Mouse (Mus musculus) gastrocnemius, postnatal 14 days (tissue): Measurements from ENCODE around the gene Mbd3. TPM values are rescaled to one million over a fixed set of nuclear protein-coding genes. Genes with fewer than 3 reads are reported as not detected.

Experiments
- DNase-seq: peaks from one replicate; pipeline ENCODE4 v3.0.0; 2021; ENCODE audit warnings: mixed read lengths
- intact Hi-C: fragments of 180-260 bp; cut with DNase I; formaldehyde crosslinking; loops from one replicate; pipeline ENCODE4 v1.15.1; 2025; ENCODE audit warnings: low total_unique reads
- total RNA-seq, 2 experiments: library from RNA; stranded (reverse); gene quantifications; 2 replicates each; pipeline ENCODE4 v1.2.3; 2021

Gene Mbd3
- total RNA-seq, 2 experiments from 2014 or later = 81.0 to 102 TPM

DNA sequence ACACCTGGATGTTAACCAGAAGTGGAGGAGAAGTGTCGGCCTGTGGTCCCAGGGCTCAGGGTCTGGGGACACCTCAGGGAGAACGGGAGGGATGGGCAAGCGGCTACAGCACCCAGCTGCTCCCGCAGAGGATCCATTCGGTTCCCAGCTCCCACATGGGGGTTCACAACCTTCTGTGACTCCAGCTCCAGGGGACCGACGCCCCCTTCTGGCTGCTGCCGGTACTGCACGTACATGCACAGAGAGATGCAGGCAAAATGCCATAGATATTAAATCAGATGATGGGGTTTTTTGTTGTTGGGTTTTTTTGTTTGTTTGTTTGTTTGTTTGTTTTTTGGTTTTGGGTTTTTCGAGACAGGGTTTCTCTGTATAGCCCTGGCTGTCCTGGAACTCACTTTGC, 21.6 kb downstream of the Mbd3 start:
- intact Hi-C loops = no loop called here
- DNase-seq = no peak

DNA sequence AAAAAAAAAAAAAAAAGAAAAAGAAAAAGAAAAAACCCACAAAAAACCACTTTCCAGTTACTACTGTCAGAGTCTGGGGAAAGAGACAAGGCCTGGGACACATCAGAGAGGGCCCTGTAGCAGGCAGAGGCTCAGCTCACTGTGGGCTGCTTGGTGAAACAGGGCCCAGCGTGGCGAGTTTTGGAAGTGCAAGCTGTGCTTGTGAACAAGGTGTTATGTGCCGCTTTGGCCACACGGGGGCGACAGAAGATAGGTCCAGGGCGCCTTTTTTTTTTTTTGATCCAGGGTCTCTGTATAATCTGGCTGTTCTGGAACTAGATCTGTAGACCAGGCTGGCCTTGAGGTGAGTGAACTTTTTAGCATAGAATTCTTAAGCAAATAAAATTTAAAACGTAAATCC, 23.2 kb downstream of the Mbd3 start:
- peak; percentile 94 for DNase-seq
- intact Hi-C loops = no loop called here

DNA sequence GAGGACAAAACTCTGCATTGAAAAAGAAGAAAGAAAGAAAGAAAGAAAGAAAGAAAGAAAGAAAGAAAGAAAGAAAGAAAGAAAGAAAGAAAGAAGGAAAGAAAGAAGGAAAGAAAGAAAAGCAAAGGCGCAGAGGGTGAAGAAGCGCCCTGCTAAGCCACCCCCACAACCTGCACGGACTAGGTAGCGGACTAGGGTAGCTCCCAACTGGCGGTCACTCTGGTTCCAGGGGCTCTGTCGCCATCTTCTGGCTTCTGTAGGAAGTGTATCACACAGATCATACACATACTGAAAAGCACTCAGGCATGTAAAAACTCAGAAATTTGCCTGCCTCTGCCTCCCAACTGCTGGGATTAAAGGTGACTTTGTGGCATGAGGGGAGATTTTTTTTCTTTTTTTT, 25.3 kb downstream of the Mbd3 start:
- peak; percentile 66 for DNase-seq
- intact Hi-C loops = loop anchor here (2.0 kb wide), 1 partner anchor 27 kb away; no protein-coding TSS in a partner anchor

DNA sequence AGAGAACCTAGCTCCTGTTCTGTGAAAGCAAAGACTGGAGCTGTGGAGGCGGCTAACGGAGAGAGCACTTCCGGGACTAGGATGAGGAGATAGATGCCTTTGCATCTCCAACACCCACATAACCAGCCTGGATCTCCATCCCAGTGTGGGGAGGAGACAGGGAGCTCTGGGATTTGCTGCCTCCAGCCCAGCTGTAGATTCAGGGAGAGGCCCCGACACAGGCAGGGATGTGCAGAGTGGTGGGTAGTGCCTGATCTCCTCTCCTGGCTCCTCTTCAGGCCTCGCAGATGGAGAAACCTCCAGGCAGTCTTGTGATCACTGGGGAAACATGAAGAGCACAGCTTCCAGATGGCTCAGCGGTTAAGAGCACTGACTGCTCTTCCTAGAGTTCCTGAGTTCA, 26.6 kb downstream of the Mbd3 start:
- intact Hi-C loops = no loop called here
- DNase-seq = no peak

DNA sequence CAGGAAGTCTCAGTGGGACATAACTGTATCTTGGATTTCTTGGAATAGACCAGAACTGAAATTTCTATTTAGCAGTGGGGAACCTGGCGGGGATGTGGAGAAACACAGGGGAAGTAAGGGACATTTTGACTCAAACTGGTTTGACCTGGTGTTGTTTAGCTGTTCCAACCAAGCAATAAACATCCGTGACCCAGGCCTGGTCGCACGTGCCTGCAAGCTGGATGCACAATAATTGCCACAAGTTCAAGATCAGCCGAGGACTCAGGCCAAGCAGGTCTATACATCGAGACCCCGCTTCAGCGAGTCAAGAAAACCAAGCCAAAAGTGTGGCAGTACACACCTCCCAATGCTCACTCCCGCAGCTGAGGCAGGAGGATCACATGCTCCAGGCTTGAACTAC, 27.4 kb downstream of the Mbd3 start:
- intact Hi-C loops = no loop called here
- DNase-seq = no peak

DNA sequence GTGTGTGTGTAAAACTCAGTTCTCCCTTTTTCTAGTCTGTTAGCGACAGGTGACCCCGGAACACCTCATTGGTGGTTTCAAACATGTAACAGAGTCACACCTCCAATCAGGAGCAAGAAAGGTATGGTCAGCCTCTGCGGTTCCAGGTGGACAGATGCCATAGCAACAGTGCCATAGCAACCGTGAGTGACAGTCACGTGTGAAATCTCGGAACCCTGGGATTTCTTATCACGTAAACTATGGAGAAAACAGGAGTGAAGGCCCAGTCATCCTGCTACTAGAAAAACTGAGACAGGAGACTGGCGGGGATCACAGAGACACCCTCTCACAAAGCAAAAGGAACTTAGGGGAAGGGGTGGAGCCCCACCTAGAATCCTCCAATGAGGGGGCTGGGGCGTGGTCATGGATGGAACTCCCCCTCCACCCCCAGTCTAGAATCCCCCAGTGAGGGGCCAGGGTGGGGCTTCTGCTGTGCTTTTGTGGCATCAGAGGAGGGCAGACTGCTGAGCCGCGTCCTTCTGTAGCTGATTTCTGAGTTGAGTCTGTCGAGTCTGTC, 27.9 kb downstream of the Mbd3 start:
- intact Hi-C loops = no loop called here
- DNase-seq = no peak

DNA sequence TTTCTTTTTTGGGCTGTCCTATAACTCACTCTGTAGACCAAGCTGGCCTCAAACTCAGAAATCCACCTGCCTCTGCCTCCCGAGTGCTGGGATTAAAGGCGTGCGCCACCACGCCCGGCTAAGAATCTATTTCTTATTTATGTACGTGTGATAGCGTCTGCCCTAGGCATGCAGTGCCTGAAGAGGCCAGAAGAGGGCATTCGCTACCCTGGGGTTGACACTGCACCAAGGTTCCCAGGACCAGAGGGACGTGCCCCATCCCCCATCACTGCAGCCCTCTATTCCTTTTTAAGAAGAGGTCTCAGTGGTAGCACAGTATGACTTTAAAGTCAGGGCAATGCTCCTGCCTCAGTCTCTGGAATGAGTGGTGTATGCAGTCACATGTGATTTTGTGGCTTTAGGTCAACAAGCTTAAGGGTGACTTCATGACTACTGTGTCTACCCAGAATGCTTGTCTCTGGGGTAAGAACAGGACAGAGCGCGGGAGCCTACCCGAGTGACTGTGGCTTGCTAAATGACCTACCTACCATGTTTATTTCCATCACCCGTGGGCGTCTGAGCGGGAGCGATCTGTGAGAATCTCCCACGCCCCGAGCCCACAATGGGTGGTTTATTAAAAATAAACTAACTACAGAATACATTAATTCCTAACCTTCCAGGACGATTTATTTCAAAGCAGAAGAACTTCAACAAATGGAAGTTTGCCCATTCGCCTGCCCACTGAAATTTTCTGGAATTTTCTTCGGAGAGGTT, 29.2 kb downstream of the Mbd3 start:
- intact Hi-C loops = loop anchor here (10.0 kb wide), 1 partner anchor 145 kb away; no protein-coding TSS in a partner anchor
- DNase-seq = no peak

DNA sequence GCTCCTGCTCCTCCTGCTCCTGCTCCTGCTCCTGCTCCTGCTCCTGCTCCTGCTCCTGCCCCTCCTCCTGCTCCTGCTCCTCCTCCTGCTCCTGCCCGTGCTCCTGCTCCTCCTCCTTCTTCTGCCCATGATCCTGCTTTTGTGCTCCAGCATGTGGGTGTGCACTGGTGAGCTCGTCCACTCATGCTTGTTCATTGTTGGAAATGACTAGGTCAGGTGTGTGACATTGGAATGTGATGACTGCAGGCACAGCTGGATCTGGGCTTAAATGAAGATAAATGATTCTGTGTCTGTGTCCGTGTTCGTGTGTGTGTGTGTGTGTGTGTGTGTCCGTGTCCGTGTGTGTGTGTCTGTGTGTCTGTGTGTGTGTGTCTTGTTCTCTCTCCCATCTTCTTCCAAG, 31.0 kb downstream of the Mbd3 start:
- no peak for DNase-seq
- intact Hi-C loops = loop anchor here (10.0 kb wide), 1 partner anchor 146 kb away; no protein-coding TSS in a partner anchor

DNA sequence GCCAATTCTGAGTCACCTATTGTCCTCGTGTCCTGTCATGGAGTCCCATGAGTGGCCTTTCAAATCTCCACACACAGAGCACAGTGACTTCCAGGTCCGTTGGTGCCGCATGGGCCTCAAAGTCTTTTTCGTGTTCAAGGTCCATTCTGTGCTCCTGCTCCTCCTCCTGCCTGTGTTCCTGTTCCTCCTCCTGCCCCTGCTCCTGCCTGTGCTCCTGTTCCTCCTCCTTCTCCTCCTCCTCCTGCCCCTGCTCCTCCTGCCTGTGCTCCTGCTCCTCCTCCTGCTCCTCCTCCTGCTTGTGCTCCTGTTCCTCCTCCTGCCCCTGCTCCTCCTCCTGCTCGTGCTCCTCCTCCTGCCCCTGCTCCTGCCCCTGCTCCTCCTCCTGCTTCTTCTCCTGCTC, 31.4 kb downstream of the Mbd3 start:
- intact Hi-C loops = loop anchor here (10.0 kb wide), 1 partner anchor 147 kb away; no protein-coding TSS in a partner anchor
- DNase-seq = no peak

DNA sequence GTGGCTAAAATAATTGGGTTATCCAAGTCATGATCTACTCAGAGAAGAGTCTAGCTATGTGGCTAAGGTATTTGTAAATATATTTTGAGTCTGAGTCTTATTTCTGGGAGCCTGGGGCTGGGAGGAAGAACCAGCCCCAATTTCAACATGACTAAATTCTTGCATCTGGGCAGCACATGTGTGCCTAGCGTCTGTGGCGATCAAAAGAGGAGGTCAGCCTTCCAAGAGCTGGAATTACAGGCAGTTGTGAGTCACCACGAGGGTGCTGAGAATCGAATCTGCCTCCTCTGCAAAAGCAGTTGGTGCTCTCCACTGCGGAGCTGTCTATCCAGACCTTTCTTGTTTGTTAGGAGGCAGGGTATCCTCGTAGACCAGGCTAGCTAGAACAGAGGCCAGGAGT, 33.6 kb downstream of the Mbd3 start:
- intact Hi-C loops = loop anchor here (10.0 kb wide), 1 partner anchor 149 kb away; no protein-coding TSS in a partner anchor
- no peak for DNase-seq

DNA sequence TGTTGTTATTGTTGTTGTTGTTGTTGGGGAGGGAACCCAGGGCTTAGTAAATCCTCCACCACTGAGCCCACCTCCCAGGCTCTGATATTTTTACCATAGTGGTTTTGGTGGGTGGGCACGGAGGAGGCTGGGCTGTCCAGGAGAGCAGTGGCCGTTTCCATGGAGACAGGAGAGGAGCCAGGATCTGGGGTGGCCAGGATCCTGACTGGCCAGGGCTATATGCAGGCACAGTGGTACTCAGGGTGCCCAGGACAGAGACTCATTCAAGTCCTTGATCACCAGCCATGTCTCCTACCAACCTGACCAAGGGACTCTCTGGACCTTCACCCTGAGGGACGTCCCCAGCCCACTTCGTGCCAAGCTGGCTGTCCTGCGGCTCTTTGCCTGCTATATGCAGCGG, 35.6 kb downstream of the Mbd3 start:
- no peak for DNase-seq
- intact Hi-C loops = loop anchor here (10.0 kb wide), 1 partner anchor 151 kb away; no protein-coding TSS in a partner anchor

DNA sequence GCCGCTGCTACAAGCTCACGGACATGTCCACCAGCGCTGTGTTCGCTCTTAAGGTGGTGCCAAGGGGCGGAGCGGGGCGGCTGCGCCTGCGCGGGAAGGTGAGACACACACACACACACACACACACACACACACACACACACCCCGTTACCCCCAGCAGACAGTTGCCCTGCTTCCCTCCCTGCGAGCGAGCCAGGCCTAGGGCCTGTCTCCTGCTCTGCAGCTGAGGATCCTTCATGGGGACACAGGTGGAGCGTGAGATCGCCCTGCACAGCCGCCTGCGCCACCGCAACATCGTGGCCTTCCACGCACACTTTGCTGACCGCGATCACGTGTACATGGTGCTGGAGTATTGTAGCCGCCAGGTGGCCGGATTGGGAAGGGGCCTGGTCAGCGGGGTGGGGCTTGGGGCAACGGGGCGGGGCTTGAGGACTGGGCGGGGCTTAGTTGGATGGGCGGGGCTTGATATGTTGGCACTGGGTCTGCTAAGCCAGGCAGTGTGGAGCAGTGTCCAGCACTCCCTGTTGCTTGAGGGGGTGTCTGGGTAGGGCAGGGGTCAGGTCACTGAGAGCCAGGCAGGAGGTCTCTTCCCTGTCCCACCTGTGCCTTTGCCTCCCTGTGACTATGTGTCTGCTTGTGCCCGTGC, 41.2 kb downstream of the Mbd3 start:
- intact Hi-C loops = no loop called here
- no peak for DNase-seq

DNA sequence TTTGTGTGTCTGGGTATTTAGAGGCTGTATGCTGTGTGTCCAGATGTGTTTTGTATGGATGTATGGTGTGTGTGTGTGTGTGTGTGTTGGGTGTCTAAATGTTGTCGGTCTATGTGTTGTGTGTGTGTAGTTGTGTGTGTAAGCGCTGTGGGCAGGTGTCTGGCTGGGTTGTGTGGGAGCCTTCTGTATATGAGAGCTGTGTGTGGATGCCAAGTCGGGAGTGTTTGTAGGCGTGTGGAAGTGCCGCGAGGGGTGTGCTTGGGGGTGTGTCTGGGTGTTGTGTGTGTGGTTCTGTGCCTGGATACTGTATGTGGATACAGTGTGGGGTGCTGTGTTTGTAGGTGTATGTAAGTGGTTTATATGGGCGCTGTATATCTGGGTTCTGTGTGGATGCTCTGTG, 42.0 kb downstream of the Mbd3 start:
- intact Hi-C loops = no loop called here
- no peak for DNase-seq

DNA sequence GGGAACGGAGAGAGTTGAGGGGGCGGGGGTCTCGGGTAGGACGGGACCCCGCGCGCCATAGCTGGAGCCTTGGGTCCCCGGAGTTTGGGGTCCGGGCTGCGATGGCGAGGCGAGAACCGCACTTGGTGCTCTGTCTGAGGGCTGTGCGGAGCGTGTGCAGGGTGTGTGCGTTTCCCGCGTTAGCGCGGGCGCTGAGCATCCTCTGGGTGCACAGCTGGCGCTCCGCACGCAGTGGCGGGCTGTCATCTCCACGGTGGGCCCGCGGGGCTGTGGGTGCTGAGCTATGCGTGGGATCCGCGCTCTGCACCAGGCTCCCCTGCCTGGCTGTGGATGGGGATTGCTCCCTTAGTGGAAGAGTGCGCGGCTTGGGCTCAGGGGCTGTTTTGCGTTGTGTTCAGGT, 42.6 kb downstream of the Mbd3 start:
- DNase-seq = no peak
- intact Hi-C loops = no loop called here

DNA sequence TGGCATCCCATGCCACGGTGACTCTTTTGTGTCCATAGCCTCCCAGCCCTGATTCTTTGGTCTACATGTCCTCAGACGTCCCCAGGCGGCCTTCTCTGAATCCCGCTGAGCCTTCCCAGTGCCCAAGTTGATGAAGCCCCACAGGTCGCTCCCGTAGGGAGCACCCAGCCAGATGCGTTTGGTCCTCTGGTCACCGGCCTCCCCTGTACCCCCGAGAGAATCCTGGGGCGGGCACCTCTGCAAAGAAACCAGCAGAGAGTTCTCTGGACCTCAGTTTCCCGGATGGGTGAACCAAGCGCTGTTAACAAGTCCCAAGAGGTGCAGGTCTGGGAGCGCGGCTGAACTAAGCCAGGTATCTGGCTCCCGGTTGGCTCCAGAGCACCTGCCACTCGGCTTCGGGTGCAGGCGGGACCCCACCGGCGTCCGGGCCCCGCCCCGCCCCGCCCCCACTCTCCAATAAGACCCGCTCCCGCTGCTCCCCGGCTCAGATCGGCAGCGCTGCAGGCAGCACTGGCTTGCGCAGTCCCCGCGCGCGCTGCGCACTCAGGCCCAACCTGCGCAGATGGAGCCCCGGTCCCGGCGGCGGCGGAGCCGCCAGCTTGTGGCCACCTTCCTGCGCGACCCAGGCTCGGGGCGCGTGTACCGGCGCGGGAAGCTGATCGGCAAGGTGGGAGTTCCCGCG, 43.2 kb downstream of the Mbd3 start, which contains the start of gene Plk5:
Plk5 (plus strand) TSS at position 459 of the 682 bp plus-strand sequence.
- DNase-seq = no peak
- intact Hi-C loops = no loop called here

DNA sequence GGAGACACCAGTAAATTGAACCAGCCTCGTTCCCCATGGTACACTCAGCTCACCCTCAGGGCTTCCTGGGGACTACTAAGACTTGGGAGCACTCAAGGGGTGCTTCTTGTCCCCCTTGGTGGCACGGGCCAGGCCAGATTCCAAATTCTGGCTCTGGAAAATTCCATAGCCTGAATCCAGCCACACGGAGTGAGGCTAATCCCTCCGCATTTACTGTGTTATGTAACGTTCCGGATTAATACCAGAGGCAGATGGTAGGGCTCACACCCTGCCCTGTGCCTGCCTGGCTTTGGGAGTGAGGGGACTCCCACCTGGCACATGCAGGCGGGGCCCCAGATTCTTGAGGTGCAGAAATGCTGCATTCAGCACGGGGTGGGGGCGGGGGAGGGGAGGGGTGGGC, 43.9 kb downstream of the Mbd3 start:
- intact Hi-C loops = no loop called here
- no peak for DNase-seq

DNA sequence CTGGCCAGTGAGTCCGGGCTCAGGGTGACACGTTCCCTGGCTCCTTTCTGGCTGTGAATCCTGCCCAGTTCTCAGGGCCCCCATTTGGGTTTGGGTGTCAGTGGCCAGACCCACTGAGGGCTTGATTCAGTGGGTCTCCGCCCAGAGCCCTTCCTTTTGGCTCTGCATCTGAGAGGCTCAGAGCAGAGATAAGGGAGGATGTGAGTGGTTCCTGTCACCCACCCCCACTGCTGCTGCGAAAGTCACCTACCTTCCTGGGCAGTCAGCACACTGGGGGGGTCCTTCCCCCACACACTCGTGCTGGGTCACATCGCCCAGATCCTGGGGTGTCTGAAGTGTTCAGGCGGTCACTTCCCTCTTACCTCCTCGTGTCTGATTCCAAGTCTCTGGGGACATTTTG, 46.6 kb downstream of the Mbd3 start:
- intact Hi-C loops = loop anchor here (5.0 kb wide), 1 partner anchor 55 kb away; the partner anchor contains the start of gene Apc2
- DNase-seq = no peak

DNA sequence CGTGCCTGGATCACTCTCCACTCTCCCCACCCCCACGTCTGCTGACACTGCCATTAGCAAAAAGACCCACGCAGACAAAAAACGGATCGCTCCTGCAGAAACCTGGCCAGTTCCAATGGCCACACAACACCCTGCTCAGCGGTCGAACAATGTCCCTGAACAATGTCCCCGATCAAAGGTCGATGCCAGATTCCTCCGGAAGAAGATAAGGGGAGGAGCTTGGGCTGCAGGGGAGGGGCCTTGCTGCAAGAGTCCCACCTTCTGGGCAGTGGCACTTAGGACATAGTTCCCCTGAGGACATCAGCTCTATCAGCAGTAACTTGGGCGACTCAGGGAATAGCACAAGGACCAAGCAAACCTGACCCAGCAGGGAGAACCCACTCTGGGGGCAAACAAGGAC, 47.5 kb downstream of the Mbd3 start:
- DNase-seq = no peak
- intact Hi-C loops = loop anchor here (5.0 kb wide), 1 partner anchor 55 kb away; the partner anchor contains the start of gene Apc2

DNA sequence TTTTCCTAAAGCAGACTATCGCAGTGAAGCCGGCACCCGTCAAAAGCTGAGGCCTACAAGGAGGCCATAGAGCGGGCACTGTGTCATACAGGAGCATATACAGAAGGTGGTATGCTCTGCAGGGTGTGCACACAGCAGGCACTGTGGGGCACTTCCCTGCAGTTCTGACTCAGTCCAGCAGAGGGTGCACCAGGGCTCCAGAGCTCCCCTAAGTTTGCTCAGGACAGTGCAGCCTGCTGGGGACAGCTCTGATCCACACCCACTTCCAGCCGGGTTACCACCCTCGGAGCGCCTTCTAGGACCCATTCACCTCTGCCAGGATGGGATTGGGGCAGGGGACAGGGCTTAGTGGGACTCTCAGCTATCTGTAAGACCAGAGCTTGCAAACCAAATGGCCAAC, 49.1 kb downstream of the Mbd3 start:
- peak; percentile 86 for DNase-seq

DNA sequence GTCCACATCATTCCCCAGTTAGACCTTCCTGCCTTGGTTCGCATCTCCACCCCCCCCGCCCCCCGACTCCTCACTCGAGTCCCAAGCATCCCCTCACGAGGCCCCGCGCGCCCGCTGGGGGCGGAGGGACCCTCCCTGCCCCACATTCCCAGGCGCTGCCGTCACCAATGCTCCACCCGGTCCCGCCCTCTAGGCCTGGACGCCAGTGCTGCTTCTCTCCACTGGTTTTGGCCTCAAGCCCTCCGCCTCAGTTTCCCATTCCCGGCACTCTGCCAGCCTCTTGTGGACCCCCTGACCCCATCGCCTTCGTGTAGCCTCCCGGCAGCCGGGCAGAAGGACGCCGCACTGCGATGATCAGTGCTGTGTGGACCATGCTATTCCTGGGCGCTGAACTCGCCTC, 50.4 kb downstream of the Mbd3 start:
- intact Hi-C loops = no loop called here
- peak; percentile 61 for DNase-seq

More for the DNA sequence above, 49.1 kb downstream of the Mbd3 start:
- intact Hi-C loops = loop anchor here (5.0 kb wide), 1 partner anchor 53 kb away; the partner anchor contains the start of gene Apc2
